Mouse (Mus musculus): ENCODE data around the gene Gas1. TPM values are rescaled to one million over a fixed set of nuclear protein-coding genes. Genes with fewer than 3 reads are reported as not detected.

Gas1 gene
- polyA plus RNA-seq, 1 experiment from 2014 or later, result 10.1 TPM

DNA sequence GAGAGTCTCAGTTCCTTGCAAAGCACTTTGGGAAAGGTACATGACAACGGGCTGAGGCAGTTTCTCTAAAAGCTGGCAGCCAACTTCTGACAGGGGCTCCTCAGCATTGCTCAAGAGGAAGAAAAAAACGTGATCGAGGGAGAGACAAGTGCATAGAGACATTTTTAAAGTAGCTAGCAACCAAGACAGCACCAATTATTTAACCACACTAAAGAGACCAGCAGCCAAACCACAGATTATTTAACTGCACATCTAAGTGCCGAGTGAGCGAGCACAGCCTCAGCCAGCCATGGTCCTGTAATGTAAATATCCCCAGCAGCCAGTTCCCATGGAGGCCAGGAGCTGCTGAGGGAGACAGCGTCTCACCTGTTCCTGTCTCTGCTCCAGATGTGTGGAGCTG lies 16.1 kb upstream of the Gas1 start:
- Histone ChIP-seq H3K4me3 (ENCODE audit: low read depth, low read length) (no peak overlapping the region), H3K27me3 (ENCODE audit: control insufficient read depth, insufficient read depth, low read depth, low read length) (no peaks in the 10 kb centered on the region), H3K9me3 (replicated peaks; ENCODE audit: control insufficient read depth, low read length, poor library complexity, severe bottlenecking) (no peaks in the 10 kb centered on the region), H3K36me3 (ENCODE audit: control insufficient read depth, insufficient read depth, low read length) (no peaks in the 10 kb centered on the region), H3K4me2 (ENCODE audit: low read length) (no peak overlapping the region), H3K4me1 (ENCODE audit: control insufficient read depth, insufficient read depth, low read length) (no peaks in the 10 kb centered on the region), H3K9ac (ENCODE audit: low read depth, low read length) (no peak overlapping the region), H3K27ac (ENCODE audit: low read length) (no peak overlapping the region)
- ATAC-seq, result no peak
- 70% methylated on average over 6 of the region's 6 CpGs for WGBS

DNA sequence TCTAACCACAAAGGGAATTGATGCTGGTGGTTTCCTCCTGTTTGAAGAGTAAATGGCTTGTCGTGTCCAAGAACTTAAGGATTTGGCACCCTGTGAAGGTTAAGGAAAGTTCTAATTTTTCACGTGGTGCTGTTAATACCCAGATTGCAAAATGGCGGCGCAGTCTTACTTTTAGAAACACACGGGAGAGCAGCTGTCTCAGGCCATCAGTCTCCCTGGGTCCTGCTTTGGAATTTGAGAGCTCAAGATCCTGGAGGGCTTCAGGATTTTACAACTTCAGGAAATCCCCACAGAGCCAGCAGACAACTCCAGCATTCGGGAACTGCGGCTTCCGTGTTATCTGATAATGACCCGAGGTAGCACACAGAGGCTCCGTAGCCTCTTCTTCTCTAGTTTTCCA lies 12.8 kb upstream of the Gas1 start:
- no peaks in the 10 kb centered on the region for H3K9me3 ChIP-seq (replicated peaks; ENCODE audit: control insufficient read depth, low read length, poor library complexity, severe bottlenecking)
- H3K36me3 ChIP-seq (ENCODE audit: control insufficient read depth, insufficient read depth, low read length), result no peaks in the 10 kb centered on the region
- no peak overlapping the region for H3K9ac ChIP-seq (ENCODE audit: low read depth, low read length)
- no peaks in the 10 kb centered on the region for H3K4me1 ChIP-seq (ENCODE audit: control insufficient read depth, insufficient read depth, low read length)
- H3K4me3 ChIP-seq (ENCODE audit: low read depth, low read length), result no peak overlapping the region
- WGBS, result 78% methylated on average over 10 of the region's 10 CpGs
- H3K27me3 ChIP-seq (ENCODE audit: control insufficient read depth, insufficient read depth, low read depth, low read length), result no peaks in the 10 kb centered on the region
- H3K4me2 ChIP-seq (ENCODE audit: low read length), result no peak overlapping the region
- H3K27ac ChIP-seq (ENCODE audit: low read length), result no peak overlapping the region
- ATAC-seq, result no peak

DNA sequence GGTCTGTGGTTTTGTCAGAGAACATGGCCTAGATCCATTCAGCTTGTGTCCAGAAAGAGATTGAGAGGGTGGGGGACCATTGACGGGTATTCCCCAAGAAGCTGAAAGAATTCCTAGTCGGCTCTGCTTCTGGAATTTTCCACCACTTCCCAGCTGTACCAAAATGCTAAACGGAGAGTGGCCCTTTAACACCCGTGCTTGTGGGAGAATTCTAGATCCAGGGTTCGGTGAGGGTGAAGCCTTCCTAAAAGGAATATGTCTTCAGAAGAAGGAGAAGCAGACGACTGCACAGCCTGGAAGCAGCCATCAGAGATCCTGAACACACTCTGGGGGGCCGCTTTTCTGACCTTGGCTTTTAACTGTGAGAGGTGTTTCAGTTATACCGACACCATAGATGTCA lies 11.8 kb upstream of the Gas1 start:
- Histone ChIP-seq H3K9me3 (replicated peaks; ENCODE audit: control insufficient read depth, low read length, poor library complexity, severe bottlenecking) (no peaks in the 10 kb centered on the region), H3K4me1 (ENCODE audit: control insufficient read depth, insufficient read depth, low read length) (no peaks in the 10 kb centered on the region), H3K36me3 (ENCODE audit: control insufficient read depth, insufficient read depth, low read length) (no peaks in the 10 kb centered on the region), H3K27me3 (ENCODE audit: control insufficient read depth, insufficient read depth, low read depth, low read length) (no peaks in the 10 kb centered on the region), H3K9ac (ENCODE audit: low read depth, low read length) (no peak overlapping the region), H3K4me3 (ENCODE audit: low read depth, low read length) (no peak overlapping the region), H3K27ac (ENCODE audit: low read length) (no peak overlapping the region), H3K4me2 (ENCODE audit: low read length) (no peak overlapping the region)
- ATAC-seq, result no peak
- 81% methylated on average over 8 of the region's 8 CpGs for WGBS

DNA sequence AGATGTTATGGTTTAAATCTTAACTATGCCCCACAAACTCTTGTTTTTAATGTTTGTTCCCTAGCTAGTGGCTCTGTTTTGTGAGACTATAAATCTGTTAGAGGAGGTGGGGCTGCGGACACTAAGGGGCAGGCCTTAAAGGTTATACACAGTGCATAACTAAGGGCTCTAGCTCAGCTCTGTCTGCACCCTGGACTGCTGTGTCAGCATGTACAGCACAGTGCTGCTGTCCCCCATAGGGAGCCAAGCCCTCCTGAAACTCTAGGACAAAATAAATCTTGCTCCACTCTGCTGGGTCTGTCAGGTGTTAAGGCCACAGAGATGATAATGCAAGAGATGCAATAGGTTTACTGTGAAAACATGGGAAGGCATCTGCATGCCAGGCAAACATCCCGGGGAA lies 10.1 kb upstream of the Gas1 start:
- Histone ChIP-seq H3K27ac (ENCODE audit: low read length) (no peak overlapping the region), H3K9ac (ENCODE audit: low read depth, low read length) (no peak overlapping the region), H3K9me3 (replicated peaks; ENCODE audit: control insufficient read depth, low read length, poor library complexity, severe bottlenecking) (no peaks in the 10 kb centered on the region), H3K36me3 (ENCODE audit: control insufficient read depth, insufficient read depth, low read length) (no peaks in the 10 kb centered on the region), H3K4me1 (ENCODE audit: control insufficient read depth, insufficient read depth, low read length) (no peaks in the 10 kb centered on the region), H3K4me3 (ENCODE audit: low read depth, low read length) (no peak overlapping the region), H3K4me2 (ENCODE audit: low read length) (no peak overlapping the region), H3K27me3 (ENCODE audit: control insufficient read depth, insufficient read depth, low read depth, low read length) (no peaks in the 10 kb centered on the region)
- 93% methylated on average over 2 of the region's 2 CpGs for WGBS
- ATAC-seq, result no peak

DNA sequence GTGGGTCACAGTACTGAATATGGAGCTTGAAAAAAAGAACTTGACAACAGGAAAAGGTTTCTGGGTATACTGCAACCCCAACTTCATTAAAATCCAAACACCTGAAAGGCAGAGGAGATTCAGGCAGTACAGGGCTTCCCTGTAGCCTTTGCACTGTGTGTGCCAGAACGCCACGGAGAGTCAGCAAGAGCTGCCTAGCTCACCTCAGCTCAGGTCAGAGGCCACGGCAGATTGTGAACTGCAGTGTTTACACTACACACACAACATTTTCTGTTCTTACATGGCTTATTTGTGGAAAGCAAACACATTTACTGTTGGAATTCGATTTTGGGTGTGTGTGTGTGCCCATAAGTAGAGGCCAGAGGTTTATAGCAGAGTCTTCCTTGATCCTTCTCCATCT lies 5.2 kb upstream of the Gas1 start:
- H3K4me1 ChIP-seq (ENCODE audit: control insufficient read depth, insufficient read depth, low read length), result peaks cover 10% of the 10 kb centered on the region; the same call in 1 of the 2 replicates
- no peak overlapping the region for H3K4me2 ChIP-seq (ENCODE audit: low read length)
- no peaks in the 10 kb centered on the region for H3K27me3 ChIP-seq (ENCODE audit: control insufficient read depth, insufficient read depth, low read depth, low read length)
- no peak overlapping the region for H3K9ac ChIP-seq (ENCODE audit: low read depth, low read length)
- H3K4me3 ChIP-seq (ENCODE audit: low read depth, low read length), result no peak overlapping the region
- 68% methylated on average over 4 of the region's 4 CpGs for WGBS
- H3K9me3 ChIP-seq (replicated peaks; ENCODE audit: control insufficient read depth, low read length, poor library complexity, severe bottlenecking), result no peaks in the 10 kb centered on the region
- no peak for ATAC-seq
- H3K36me3 ChIP-seq (ENCODE audit: control insufficient read depth, insufficient read depth, low read length), result no peaks in the 10 kb centered on the region
- no peak overlapping the region for H3K27ac ChIP-seq (ENCODE audit: low read length)

DNA sequence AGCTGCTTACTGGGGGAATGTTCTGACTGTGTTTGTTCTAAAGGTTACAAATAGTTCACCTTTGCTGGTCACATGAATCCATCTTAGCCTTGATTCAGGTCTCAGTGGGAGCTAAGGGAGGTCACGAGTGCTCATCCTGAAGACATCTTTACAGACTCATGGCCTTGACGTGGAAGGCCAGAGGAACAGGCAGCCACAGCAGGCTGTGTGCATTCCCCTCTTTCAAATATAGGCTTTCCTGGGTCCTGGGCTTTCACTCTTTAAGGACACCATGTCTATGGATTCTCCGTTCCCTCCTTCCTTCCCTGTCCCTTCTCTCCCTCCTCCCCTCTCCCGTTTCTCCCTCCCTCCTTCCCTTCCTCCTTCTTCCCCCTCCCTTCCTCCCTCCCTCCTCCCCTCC lies 2.5 kb upstream of the Gas1 start:
- H3K4me2 ChIP-seq (ENCODE audit: low read length), result no peak overlapping the region
- no peaks in the 10 kb centered on the region for H3K9me3 ChIP-seq (replicated peaks; ENCODE audit: control insufficient read depth, low read length, poor library complexity, severe bottlenecking)
- H3K9ac ChIP-seq (ENCODE audit: low read depth, low read length), result no peak overlapping the region
- peaks cover 15% of the 10 kb centered on the region; the same call in 1 of the 2 replicates for H3K4me1 ChIP-seq (ENCODE audit: control insufficient read depth, insufficient read depth, low read length)
- no peak overlapping the region for H3K27ac ChIP-seq (ENCODE audit: low read length)
- ATAC-seq, result no peak
- H3K36me3 ChIP-seq (ENCODE audit: control insufficient read depth, insufficient read depth, low read length), result no peaks in the 10 kb centered on the region
- 83% methylated on average over 4 of the region's 4 CpGs for WGBS
- H3K4me3 ChIP-seq (ENCODE audit: low read depth, low read length), result no peak overlapping the region
- H3K27me3 ChIP-seq (ENCODE audit: control insufficient read depth, insufficient read depth, low read depth, low read length), result no peaks in the 10 kb centered on the region

DNA sequence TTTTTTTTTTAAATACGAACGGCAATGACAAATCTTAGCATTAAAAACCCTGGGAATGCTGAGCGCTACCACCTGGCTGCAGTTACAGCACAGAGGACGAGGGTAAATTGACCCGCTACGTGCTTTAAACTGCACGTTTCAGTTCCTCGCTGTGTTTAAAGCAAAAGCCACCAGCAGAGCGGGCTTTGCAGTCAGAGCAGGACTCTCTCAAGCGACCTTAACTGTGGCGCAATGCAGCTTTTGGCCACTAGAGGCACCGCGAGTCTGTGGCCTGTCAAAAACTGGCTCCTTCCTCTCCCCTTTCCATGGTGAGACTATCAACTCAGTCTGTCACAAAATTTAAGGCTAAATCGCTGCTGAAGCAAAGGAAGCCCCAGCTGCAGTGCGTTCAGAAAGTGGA lies 1.3 kb upstream of the Gas1 start:
- H3K27ac ChIP-seq (ENCODE audit: low read length), result no peak overlapping the region
- no peaks in the 10 kb centered on the region for H3K27me3 ChIP-seq (ENCODE audit: control insufficient read depth, insufficient read depth, low read depth, low read length)
- H3K4me3 ChIP-seq (ENCODE audit: low read depth, low read length), result peak overlapping the region; percentile 23
- no peaks in the 10 kb centered on the region for H3K9me3 ChIP-seq (replicated peaks; ENCODE audit: control insufficient read depth, low read length, poor library complexity, severe bottlenecking)
- no peak overlapping the region for H3K9ac ChIP-seq (ENCODE audit: low read depth, low read length)
- H3K4me2 ChIP-seq (ENCODE audit: low read length), result peak overlapping the region; percentile 96
- WGBS, result under 1% methylated on average over 15 of the region's 15 CpGs
- H3K4me1 ChIP-seq (ENCODE audit: control insufficient read depth, insufficient read depth, low read length), result peaks cover 20% of the 10 kb centered on the region
- no peaks in the 10 kb centered on the region for H3K36me3 ChIP-seq (ENCODE audit: control insufficient read depth, insufficient read depth, low read length)
- 0 out of 2 replicates have a peak, but pooled peaks have one; percentile 5 for ATAC-seq

DNA sequence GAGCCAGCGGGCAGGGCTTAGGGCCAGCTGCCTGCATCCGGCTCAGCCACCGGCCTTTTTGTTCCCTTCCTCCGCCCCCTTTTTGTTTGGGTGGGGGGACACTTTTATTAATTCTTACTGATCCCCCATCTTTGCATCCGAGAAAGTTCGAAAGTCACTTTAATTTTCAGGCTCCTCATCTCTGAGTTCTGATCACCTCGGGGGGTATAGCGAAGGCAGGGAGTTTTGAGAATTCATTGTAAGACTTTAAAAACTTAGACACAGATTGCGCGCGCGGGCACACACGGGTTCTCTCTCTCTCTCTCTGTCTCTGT lies 589 bp upstream of the Gas1 start:
- Histone ChIP-seq H3K27ac (ENCODE audit: low read length) (no peak overlapping the region), H3K4me3 (ENCODE audit: low read depth, low read length) (peak overlapping the region; percentile 75), H3K27me3 (ENCODE audit: control insufficient read depth, insufficient read depth, low read depth, low read length) (no peaks in the 10 kb centered on the region), H3K4me2 (ENCODE audit: low read length) (peak overlapping the region; percentile 96), H3K4me1 (ENCODE audit: control insufficient read depth, insufficient read depth, low read length) (peaks cover 21% of the 10 kb centered on the region), H3K9me3 (replicated peaks; ENCODE audit: control insufficient read depth, low read length, poor library complexity, severe bottlenecking) (no peaks in the 10 kb centered on the region), H3K9ac (ENCODE audit: low read depth, low read length) (no peak overlapping the region; the same call in 1 of the 2 replicates), H3K36me3 (ENCODE audit: control insufficient read depth, insufficient read depth, low read length) (no peaks in the 10 kb centered on the region)
- under 1% methylated on average over 13 of the region's 13 CpGs for WGBS
- no peak for ATAC-seq

DNA sequence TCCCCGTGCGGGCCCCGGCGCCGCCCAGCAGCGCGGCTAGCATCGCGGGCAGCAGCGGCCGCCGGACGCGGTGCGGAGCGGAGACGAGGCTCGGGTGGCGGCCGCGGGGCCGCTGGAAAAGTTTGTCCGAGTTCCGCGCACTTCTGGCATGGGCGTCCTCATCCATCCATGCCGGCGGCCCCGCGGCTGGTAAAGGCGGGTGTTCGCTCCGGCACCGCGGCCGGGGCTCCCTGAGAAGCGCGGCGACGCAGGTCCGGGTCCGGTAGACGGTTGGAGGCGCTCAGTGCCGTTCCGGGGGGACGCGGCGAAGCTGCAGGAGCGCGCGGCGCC lies 424 bp downstream of the Gas1 start:
- ATAC-seq, result no peak; the same call in 1 of the 2 replicates
- Histone ChIP-seq H3K4me2 (ENCODE audit: low read length) (peak overlapping the region; percentile 96), H3K9me3 (replicated peaks; ENCODE audit: control insufficient read depth, low read length, poor library complexity, severe bottlenecking) (no peaks in the 10 kb centered on the region), H3K27ac (ENCODE audit: low read length) (peak overlapping the region; percentile 87), H3K9ac (ENCODE audit: low read depth, low read length) (peak overlapping the region; percentile 90), H3K36me3 (ENCODE audit: control insufficient read depth, insufficient read depth, low read length) (no peaks in the 10 kb centered on the region), H3K4me3 (ENCODE audit: low read depth, low read length) (peak overlapping the region; percentile 75), H3K4me1 (ENCODE audit: control insufficient read depth, insufficient read depth, low read length) (peaks cover 26% of the 10 kb centered on the region), H3K27me3 (ENCODE audit: control insufficient read depth, insufficient read depth, low read depth, low read length) (0 out of 2 replicates have a peak, but pooled peaks cover 4% of the 10 kb centered on the region)
- WGBS, result 0% methylated on average over 40 of the region's 53 CpGs
